Mouse (Mus musculus): ENCODE results near the gene Mfsd6. TPM values are rescaled to one million over a fixed set of nuclear protein-coding genes. Genes with fewer than 3 reads are reported as not detected.

Mfsd6 gene
- total RNA-seq, 2 experiments from 2014 or later: 76.9 to 80.1 TPM

DNA sequence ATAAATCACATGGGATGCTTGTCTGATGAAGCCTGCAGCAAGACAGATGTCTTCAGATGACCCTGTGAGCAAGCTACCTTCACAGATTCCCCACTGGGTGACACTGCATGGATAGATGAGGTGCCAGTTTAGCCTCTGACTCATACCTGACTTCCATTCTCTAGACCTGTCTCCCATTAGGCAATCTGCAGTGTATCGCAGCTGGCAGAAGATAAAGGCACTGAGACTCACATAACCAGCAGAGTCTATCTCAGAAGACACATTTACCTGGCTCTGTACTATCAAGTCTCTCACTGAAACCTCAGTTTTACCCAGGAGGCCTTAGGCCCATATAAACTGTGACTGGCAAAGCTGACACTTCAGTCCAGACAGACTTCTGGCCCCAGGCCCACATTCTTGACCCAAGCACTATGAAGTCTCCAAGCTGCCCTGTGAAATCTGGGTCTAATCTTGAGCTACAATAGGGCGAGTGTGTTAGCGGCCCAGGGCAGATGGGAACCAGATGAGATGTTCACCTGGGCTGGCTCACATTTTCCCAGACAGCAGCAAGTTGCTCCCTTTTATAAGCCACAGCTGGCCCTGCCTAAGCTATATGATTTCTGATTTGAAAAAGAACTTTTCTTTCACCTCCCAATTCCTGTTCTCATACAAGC, 74.5 kb downstream of the Mfsd6 start:
- intact Hi-C loops (cut with DNase I): no loop called here
- DNase-seq (ENCODE audit: low spot score in 2 of 2): no peak

DNA sequence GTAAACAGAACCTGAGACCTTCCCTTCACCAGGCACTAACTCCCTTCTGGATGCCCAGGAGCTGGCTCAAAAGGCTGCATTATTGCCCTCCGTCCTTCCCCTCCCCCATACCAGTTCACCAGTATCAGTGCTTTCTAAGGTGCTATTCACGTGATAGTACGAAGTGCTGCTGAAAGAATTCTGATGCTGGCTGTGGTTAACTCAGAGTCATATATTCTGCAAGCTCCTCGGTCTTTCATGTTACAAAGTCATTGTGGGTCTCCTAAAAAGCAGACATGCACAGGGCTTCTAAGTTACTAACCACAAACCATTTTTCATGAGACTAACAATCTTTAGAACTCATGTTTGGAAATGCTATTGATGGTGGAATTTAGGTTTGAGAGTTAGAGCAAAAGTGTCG, 77.2 kb downstream of the Mfsd6 start:
- intact Hi-C loops (cut with DNase I): no loop called here

DNA sequence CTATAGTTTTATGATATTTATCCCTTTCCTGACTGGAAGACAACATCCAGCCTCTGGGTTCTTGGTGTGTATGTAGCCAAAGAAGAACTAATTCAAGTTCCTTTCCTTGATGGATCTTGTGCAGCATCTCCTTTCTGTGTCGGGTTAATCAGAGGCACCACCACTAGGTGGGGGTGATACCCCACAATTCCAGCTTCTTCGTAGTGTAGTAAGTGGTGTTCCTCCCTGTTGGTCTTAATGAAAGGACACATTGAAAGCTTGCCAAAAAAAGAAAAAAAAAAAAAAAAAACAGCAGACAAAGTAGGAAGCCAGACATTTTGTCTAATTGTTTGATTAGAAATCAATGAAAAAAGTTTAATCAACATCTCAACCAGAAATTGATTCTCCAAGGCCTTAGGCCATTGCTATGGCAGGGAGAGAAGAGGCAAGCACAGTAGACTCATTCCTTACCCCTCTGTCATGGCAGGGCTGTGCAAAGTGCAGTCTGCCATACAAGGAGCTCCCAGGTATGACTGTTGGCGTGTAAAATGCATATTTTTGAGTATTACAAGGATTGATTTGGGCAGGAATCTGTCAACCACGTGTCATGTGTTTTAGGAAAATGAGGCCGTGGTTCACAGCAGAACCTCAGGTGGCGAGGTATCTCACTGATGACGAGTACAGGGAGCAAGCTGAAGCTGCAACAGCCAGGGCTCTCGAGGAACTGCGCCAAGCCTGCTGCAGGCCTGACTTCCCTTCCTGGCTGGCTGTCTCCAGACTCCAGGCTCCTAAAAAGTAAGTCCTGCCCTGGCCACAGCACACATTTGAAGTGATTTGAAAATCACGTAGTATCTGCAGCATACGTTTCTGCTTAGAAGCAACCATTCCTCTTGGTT, 78.9 kb downstream of the Mfsd6 start:
- DNase-seq (ENCODE audit: low spot score in 2 of 2): peak; percentile 45 to 74
- intact Hi-C loops (cut with DNase I): loop anchor here (1.0 to 10.0 kb wide), 4 partner anchors 100 to 386 kb away; no protein-coding TSS in a partner anchor

More for the DNA sequence above, 77.2 kb downstream of the Mfsd6 start:
- no peak for DNase-seq (ENCODE audit: low spot score in 2 of 2)

DNA sequence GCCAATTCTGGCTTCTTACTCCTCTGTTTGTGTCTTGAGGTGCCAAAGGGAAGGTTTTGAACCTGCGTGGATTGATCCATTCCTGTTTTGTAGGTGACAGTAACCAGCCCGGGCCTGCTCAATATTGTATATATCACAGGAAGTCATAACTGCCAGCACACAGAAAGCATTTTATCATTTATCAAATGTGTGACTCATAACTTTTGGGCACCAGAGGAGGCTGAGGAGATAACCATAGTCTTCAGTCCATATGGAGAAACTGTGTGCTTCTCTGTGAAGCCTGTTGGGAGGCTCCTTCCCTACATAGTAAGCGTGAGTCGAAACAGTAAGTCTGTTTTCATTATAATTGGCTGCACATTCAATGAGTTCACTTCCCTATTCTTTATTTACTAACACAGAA, 86.5 kb downstream of the Mfsd6 start:
- intact Hi-C loops (cut with DNase I): loop anchor here (10.0 kb wide), 2 partner anchors 314 to 394 kb away; no protein-coding TSS in a partner anchor
- no peak for DNase-seq (ENCODE audit: low spot score in 2 of 2)

DNA sequence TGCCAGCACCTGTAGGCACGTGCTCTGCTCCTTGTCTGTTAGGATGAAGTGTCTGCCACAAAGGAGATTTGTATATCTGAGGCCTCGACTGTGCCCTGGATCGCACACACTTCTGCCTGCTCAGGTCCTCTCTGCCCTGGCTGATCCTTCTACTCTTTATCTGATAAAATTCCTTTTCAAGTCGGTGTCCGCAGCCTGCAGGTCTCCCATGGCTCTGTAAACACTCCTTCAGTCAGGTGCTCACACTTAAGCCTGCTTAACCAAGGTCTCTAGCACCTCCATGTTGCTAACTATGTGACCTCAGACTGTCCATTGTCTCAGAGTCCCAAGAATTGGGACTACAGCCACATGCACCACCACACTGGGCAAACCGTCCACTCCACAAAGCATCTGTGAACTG, 87.0 kb downstream of the Mfsd6 start:
- intact Hi-C loops (cut with DNase I): loop anchor here (10.0 kb wide), 2 partner anchors 315 to 395 kb away; no protein-coding TSS in a partner anchor
- DNase-seq (ENCODE audit: low spot score in 2 of 2): no peak

DNA sequence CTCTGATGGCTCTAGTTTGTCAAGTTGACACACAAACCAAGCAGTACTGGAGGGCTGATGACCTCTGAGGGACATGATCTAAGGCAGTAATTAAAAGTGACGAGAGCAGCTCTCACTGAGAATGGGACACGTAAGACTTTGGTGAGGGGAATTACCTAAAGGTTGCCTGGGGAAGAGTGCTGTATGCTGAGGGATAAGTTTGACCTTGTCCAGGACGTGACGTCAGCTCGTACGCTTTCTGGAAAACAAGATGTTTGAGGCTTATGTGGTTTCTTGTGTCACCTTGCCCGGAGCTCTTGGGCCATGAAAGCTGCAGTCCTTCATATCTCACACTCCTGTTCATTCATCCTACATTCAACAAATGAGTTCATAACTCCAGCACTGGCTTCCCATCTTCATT, 88.2 kb downstream of the Mfsd6 start:
- intact Hi-C loops (cut with DNase I): loop anchor here (10.0 kb wide), 1 partner anchor 494 kb away; no protein-coding TSS in a partner anchor
- DNase-seq (ENCODE audit: low spot score in 2 of 2): no peak

DNA sequence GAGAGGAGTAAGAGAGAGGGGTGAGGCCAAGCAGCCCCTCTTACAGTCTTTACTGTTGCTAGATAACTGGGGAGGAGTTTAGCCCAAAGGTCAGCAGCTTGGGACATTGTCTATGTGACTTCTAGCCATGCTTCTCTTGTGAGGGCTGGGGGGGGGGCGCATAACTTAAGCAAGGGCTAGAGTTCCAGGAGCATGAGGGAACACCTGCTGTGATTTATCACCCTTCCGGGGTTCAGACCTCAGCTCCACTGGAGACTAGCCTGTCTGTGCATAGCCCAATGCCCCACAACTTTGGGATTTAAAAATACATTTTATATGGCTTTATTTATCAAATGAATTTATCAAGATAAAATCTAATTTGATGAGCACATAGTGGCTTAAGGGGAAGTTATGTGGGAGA, 89.2 kb downstream of the Mfsd6 start:
- intact Hi-C loops (cut with DNase I): loop anchor here (10.0 kb wide), 1 partner anchor 493 kb away; no protein-coding TSS in a partner anchor

DNA sequence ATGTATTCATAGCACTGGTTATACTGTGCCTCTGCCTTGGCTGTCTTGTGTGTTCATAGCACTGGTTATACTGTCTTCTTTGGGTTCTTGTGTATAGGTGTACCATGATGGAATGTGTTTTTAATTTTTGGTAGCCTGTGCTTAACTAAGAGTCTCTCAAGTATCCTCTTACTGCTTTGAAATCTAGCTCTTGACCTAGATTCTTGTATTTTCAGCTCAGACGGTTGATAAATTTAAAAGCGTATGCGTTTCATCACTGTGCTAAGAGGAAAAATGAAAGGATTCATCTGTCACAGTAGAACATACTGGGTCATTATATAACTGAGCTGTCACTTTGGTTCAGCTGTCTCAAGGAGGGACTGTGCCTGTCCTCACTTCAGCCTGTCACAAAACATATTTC, 91.3 kb downstream of the Mfsd6 start:
- intact Hi-C loops (cut with DNase I): loop anchor here (10.0 kb wide), 1 partner anchor 491 kb away; no protein-coding TSS in a partner anchor
- no peak for DNase-seq (ENCODE audit: low spot score in 2 of 2)

More for the DNA sequence above, 89.2 kb downstream of the Mfsd6 start:
- DNase-seq (ENCODE audit: low spot score in 2 of 2): no peak

DNA sequence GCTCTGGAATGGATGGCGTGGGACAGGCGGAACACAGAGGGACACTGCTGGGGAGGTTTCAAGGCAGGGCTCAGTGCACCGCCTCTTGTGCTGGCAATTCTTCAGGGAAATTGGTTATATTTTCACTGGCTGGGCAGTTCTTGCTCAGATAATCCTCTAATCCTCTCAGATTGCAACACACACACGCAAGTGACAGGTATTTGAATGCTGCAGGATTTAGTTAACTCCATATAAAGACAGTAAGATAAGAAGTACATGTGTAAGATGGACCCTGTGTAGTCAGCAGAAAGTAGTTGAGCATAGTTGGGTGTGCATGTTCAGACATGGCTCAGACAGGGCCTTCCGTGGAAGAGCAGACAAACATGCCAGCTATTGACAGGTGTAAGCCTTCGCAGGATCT, 93.0 kb downstream of the Mfsd6 start:
- no peak for DNase-seq (ENCODE audit: low spot score in 2 of 2)
- intact Hi-C loops (cut with DNase I): loop anchor here (5.0 to 10.0 kb wide), 3 partner anchors 137 to 489 kb away; no protein-coding TSS in a partner anchor

DNA sequence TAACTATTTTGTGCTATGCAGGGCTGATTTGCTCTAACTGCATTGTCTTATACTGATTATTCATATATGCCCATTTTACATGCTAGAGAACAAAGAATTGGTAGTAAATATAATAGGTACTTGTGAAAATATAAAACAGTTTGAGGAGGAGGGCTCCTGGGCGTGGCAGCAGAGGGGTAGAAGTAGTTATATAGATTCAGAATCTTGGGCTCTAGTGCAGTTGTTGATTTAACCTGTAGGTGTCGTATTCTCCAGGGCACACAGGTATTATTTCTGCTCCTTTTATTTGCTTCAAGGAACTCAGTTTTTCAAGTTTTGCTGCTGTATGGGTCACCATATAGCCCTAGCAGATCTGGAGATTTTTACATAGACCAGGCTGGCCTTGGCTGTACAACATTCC, 95.7 kb downstream of the Mfsd6 start:
- intact Hi-C loops (cut with DNase I): loop anchor here (5.0 to 10.0 kb wide), 3 partner anchors 134 to 487 kb away; no protein-coding TSS in a partner anchor
- no peak for DNase-seq (ENCODE audit: low spot score in 2 of 2)

DNA sequence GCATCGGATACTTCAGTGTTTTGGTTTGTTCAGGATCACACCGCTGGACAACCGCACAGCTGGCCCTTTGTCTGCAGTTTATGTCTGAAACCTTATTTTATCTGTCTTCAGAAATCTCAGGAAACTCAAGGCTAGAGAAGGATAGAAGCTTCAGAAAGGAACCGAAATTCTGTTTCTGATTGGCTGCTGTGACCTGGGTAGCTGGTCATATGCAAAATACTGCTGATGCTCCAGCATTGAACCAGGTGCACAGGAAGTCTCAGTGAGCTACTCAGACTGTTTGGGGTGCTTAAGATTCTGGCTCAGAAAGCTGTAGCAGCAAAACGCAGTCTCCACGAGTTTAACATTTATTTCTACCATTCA, 96.3 kb downstream of the Mfsd6 start:
- no peak for DNase-seq (ENCODE audit: low spot score in 2 of 2)
- intact Hi-C loops (cut with DNase I): loop anchor here (5.0 to 10.0 kb wide), 3 partner anchors 134 to 486 kb away; no protein-coding TSS in a partner anchor

DNA sequence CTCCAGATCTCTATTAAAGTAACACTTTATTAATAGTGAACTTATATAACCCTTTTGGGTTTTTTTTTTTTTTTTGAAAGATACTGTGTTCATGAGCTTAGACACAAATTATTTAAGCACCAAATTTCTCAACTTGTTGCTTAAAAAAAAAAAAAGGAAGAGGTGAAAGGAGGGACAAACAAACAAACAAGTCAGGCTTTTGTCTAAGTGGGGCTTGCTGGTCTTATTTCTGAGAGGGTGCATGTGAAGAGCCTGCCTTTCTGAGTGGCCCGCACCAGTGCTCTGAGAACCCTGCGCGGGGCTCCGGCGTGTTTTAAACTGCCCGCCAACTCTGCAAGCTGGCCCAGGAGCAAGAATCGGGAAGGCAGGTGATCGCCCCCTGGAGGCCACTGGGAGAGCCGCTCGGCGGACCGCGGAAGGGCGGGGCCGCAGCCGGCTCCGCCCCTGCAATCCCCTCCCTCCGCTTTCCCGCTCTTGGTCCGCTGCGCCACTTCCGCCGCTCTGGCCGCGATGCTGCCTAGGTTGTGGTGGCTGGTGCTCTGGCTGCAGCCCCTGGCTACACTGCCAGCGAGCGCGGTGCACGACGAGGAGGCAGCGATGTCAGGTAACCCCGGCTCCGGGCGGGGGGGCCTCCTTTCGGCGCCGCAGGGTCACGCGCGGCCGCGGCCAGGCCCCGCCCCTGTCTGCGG, 96.9 kb downstream of the Mfsd6 start, which contains the start of gene Nemp2:
Gene Nemp2 (plus strand): TSS at position 456 of the 689 bp plus-strand sequence.
- intact Hi-C loops (cut with DNase I): loop anchor here (5.0 to 10.0 kb wide), 3 partner anchors 133 to 486 kb away; no protein-coding TSS in a partner anchor
- peak; percentile 91 to 93 for DNase-seq (ENCODE audit: low spot score in 2 of 2)

DNA sequence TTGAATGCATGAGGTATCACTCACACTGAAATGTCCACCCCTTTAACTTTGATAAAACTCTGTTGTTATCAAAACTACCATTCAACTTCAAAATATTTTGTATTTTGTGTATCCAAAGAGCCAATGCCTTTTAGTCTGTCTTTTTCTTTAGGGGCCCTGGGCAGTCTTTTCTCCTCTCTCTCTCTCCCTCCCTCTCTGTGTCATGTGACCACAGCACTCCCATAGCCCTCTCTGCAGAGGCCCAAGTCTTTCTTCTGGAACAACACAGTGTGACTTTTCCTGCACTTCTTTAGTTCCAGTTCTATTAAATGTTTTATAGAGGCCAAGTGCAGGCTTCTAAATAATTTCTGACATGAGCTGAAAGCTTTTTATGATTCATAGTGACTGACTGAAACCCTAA, 106.8 kb downstream of the Mfsd6 start:
- intact Hi-C loops (cut with DNase I): no loop called here

DNA sequence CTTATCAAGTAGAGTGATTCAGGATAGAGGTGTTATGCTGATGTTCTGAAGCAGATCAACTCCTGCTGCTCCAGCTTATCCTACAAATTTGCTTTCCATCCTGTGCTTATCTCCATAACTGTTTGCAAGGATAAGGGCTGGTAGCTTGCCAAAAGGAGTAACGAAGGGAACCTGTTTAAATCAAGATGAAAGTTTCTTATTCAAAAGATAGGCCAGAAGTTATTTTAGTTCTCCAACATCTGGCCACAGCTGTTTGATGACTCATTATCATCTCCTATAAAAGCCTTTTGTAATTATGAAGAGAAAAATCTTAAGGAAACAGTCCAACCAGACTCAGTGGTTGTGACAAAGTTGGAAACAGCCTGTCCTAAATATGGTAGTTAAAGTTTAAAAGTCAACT, 109.0 kb downstream of the Mfsd6 start:
- intact Hi-C loops (cut with DNase I): no loop called here
- no peak for DNase-seq (ENCODE audit: low spot score in 2 of 2)

More for the DNA sequence above, 106.8 kb downstream of the Mfsd6 start:
- no peak for DNase-seq (ENCODE audit: low spot score in 2 of 2)

DNA sequence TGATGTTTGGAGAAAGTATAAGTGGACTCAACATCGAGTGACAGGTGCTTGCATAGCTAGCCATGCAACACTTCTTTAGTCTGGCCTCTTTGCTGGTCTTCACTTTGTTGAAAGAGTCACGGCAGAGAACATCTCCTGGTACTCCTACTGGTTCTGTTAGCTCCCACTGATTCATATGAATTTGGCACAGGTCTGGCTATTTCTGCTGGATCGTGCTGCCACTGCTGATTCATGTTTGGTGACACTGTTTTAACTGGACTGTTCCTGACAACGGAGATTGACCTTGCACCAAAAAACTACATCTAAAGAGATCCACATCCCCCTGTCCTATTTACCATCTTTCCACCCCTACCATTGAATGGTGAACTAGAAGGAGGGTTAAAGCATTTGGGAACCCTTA, 118.8 kb downstream of the Mfsd6 start:
- no peak for DNase-seq (ENCODE audit: low spot score in 2 of 2)
- intact Hi-C loops (cut with DNase I): no loop called here

DNA sequence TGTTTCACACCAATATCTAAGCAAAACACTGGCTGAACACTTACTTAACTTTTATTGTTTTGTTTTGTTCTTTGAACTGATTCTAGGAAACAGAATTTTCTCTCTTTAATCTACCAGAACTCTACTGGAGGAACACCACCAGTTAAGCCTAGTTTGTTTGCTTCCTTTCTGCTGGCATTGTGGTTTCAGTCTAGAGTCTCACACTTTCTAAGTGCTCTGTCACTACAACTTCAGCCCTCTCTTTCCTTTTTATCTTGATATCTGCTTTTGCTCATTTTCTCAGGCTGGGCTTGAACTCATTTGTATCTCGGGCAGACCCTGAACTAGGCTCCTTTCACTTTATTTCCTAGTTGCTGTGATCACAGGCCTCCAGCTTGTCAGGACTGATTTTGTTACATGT, 119.6 kb downstream of the Mfsd6 start:
- DNase-seq (ENCODE audit: low spot score in 2 of 2): no peak
- intact Hi-C loops (cut with DNase I): no loop called here

All from left cerebral cortex, postnatal 36 days (tissue).